Mouse (Mus musculus): ENCODE measurements around the gene Klkb1.

Gene Klkb1

GRCm38 (mm10) chr8:45268485-45268884 is 26.2 kb downstream of the Klkb1 start:
- CTCF ChIA-PET = no interaction called here

GRCm38 (mm10) chr8:45267611-45268391 is 26.9 kb downstream of the Klkb1 start:
- CTCF ChIA-PET = no interaction called here

GRCm38 (mm10) chr8:45266993-45267392 is 27.7 kb downstream of the Klkb1 start:
- CTCF ChIA-PET = no interaction called here

GRCm38 (mm10) chr8:45264918-45265317 is 29.7 kb downstream of the Klkb1 start:
- CTCF ChIA-PET = no interaction called here

GRCm38 (mm10) chr8:45262851-45263250 is 31.8 kb downstream of the Klkb1 start:
- CTCF ChIA-PET = no interaction called here

GRCm38 (mm10) chr8:45261920-45262319 is 32.7 kb downstream of the Klkb1 start, which contains the start of gene F11:
TSS of gene F11 (minus strand) at chr8:45262031.
- CTCF ChIA-PET = no interaction called here

- CTCF ChIA-PET = no interaction called here
Measured at GRCm38 (mm10) chr8:45258421-45258820, 36.2 kb downstream of the Klkb1 start.

GRCm38 (mm10) chr8:45255040-45255439 is 39.6 kb downstream of the Klkb1 start:
- CTCF ChIA-PET = no interaction called here

- CTCF ChIA-PET = no interaction called here
Measured at GRCm38 (mm10) chr8:45254194-45254842, 40.3 kb downstream of the Klkb1 start.

GRCm38 (mm10) chr8:45253586-45253985 is 41.1 kb downstream of the Klkb1 start:
- CTCF ChIA-PET = no interaction called here

GRCm38 (mm10) chr8:45253111-45253510 is 41.5 kb downstream of the Klkb1 start:
- CTCF ChIA-PET = no interaction called here

- CTCF ChIA-PET = no interaction called here
Measured at GRCm38 (mm10) chr8:45246307-45246706, 48.4 kb downstream of the Klkb1 start.

- CTCF ChIA-PET = no interaction called here
Measured at GRCm38 (mm10) chr8:45239363-45239762, 55.3 kb downstream of the Klkb1 start.

GRCm38 (mm10) chr8:45238282-45238681 is 56.4 kb downstream of the Klkb1 start:
- CTCF ChIA-PET = no interaction called here

GRCm38 (mm10) chr8:45236164-45236912 is 58.3 kb downstream of the Klkb1 start:
- CTCF ChIA-PET = no interaction called here

- CTCF ChIA-PET = no interaction called here
Measured at GRCm38 (mm10) chr8:45235228-45235627, 59.4 kb downstream of the Klkb1 start.

GRCm38 (mm10) chr8:45233256-45233655 is 61.4 kb downstream of the Klkb1 start:
- CTCF ChIA-PET = no interaction called here

All from spleen, embryonic (tissue).